Mouse (Mus musculus): ENCODE measurements at regions not wholly inside any gene's neighbourhood (a gene's known extent, or its start where the extent isn't known, plus 50 kb on each side); places are given as distances from the start of the nearest gene placed in this dataset.

DNA sequence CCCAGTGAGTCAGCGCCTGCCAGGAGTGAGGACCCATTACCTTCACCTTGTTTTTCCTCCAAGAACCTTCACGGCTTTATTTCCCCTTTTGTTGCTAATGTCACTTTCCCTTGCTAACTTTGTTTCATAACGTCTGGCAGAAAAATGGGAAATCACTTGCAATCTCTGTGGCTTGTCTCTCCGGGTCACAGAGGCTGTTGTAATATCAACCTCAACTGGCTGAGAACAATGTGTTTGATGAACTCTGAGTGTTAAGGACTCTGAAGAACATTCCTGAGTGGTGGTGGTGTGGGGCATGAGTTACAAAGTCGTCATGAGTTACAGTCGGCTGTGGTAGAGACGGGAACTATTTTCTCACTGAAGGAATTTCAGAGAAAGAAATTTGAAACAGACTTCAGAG is 53.2 kb upstream of the Rgs5 start:
- DNase-seq (ENCODE audit: low spot score) (no peak), ATAC-seq (no peak)
- no peak overlapping the region for H3K4me2 ChIP-seq (ENCODE audit: low read length)
- no peaks in the 10 kb centered on the region for H3K36me3 ChIP-seq (ENCODE audit: control insufficient read depth, insufficient read depth, low read length)
- H3K9me3 ChIP-seq (replicated peaks; ENCODE audit: control insufficient read depth, low read length): no peaks in the 10 kb centered on the region
- H3K27ac ChIP-seq (ENCODE audit: low read depth, low read length): no peak overlapping the region
- no peak overlapping the region for H3K9ac ChIP-seq (ENCODE audit: low read length)
- no peaks in the 10 kb centered on the region for H3K27me3 ChIP-seq (replicated peaks; ENCODE audit: control insufficient read depth, insufficient read depth, low read length)
- H3K4me3 ChIP-seq (ENCODE audit: low read depth, low read length): no peak overlapping the region
- no peaks in the 10 kb centered on the region for H3K4me1 ChIP-seq (ENCODE audit: control insufficient read depth, insufficient read depth, low read length)
- 84% methylated on average over 7 of the region's 7 CpGs for WGBS

DNA sequence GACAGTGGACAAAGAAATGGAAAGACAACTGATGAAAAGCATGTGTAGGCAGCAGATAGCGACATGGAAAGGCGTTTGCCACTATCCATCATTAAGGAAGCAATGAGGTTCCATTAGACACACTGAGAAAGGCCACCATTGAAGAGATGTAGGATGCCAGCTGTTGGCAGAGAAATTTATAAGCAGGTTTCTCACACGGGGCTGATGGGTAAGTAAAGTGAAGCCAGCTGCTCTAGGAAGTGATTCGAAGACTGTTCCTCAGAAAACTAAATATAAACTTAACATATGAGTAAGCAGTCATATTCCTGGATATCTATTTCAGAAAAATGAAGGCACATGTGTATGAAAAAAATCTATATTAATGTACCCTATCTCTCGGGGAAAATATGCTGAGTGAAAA is 60.8 kb upstream of the Rgs5 start:
- H3K9me3 ChIP-seq (replicated peaks; ENCODE audit: control insufficient read depth, low read length): no peaks in the 10 kb centered on the region
- ATAC-seq (no peak), DNase-seq (ENCODE audit: low spot score) (no peak)
- H3K36me3 ChIP-seq (ENCODE audit: control insufficient read depth, insufficient read depth, low read length): no peaks in the 10 kb centered on the region
- no peaks in the 10 kb centered on the region for H3K4me1 ChIP-seq (ENCODE audit: control insufficient read depth, insufficient read depth, low read length)
- no peaks in the 10 kb centered on the region for H3K27me3 ChIP-seq (replicated peaks; ENCODE audit: control insufficient read depth, insufficient read depth, low read length)
- no peak overlapping the region for H3K4me2 ChIP-seq (ENCODE audit: low read length)
- H3K27ac ChIP-seq (ENCODE audit: low read depth, low read length): no peak overlapping the region
- WGBS: 90% methylated on average over 5 of the region's 5 CpGs
- H3K4me3 ChIP-seq (ENCODE audit: low read depth, low read length): no peak overlapping the region
- no peak overlapping the region for H3K9ac ChIP-seq (ENCODE audit: low read length)

DNA sequence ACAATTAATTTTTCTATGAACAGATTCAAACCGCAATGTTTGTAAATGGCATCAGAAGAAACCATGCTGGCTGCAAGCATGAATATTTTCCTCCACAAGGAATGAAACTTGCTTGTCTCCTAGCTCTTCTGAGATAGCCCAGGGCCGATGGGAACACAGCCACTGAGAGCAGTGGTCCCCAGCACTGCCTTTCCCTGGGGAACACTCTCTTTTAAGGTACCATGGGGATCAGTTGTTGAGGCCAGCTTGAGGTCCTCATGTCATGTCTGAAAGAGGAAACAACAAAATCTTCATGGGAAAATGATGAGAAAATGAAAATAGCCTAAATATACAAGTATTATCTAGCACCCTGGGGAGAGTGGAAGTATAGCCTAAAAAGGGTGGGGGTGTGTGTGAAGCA is 55.1 kb upstream of the Nuf2 start:
- Histone ChIP-seq H3K27me3 (replicated peaks; ENCODE audit: control insufficient read depth, insufficient read depth, low read length) (no peaks in the 10 kb centered on the region), H3K4me3 (ENCODE audit: low read depth, low read length) (no peak overlapping the region), H3K9ac (ENCODE audit: low read length) (no peak overlapping the region), H3K9me3 (replicated peaks; ENCODE audit: control insufficient read depth, low read length) (no peaks in the 10 kb centered on the region), H3K27ac (ENCODE audit: low read depth, low read length) (no peak overlapping the region), H3K36me3 (ENCODE audit: control insufficient read depth, insufficient read depth, low read length) (no peaks in the 10 kb centered on the region), H3K4me1 (ENCODE audit: control insufficient read depth, insufficient read depth, low read length) (no peaks in the 10 kb centered on the region), H3K4me2 (ENCODE audit: low read length) (no peak overlapping the region)
- ATAC-seq (no peak), DNase-seq (ENCODE audit: low spot score) (peak; percentile 1)
- 35% methylated on average over 2 of the region's 2 CpGs for WGBS

DNA sequence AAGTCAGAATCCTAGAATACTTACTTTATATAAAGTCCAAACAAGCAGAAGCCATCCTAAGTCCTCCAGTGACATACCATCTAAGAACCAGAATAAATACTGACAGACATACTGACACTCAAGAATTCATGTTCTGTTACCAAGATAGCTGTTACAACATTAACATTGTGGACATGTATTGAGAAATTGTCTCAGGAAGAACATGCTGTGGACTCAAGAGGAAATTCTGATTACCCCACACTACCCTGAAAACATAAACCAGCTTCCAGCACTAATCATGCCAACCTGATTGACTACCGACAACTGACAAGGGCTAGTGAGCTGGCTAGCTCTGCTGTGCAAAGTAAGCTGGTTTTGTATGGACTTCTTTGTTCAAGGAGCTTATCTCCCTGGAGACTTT is 51.1 kb upstream of the Nuf2 start:
- Histone ChIP-seq H3K4me3 (ENCODE audit: low read depth, low read length) (no peak overlapping the region), H3K9ac (ENCODE audit: low read length) (no peak overlapping the region), H3K27ac (ENCODE audit: low read depth, low read length) (no peak overlapping the region), H3K9me3 (replicated peaks; ENCODE audit: control insufficient read depth, low read length) (no peaks in the 10 kb centered on the region), H3K4me1 (ENCODE audit: control insufficient read depth, insufficient read depth, low read length) (no peaks in the 10 kb centered on the region), H3K36me3 (ENCODE audit: control insufficient read depth, insufficient read depth, low read length) (no peaks in the 10 kb centered on the region), H3K4me2 (ENCODE audit: low read length) (no peak overlapping the region), H3K27me3 (replicated peaks; ENCODE audit: control insufficient read depth, insufficient read depth, low read length) (no peaks in the 10 kb centered on the region)
- WGBS: 17% methylated on average over 1 of the region's 1 CpGs
- DNase-seq (ENCODE audit: low spot score) (no peak), ATAC-seq (no peak)

All from forebrain, embryonic 14.5 days (tissue).